Comparison of ENCODE assay signal across 8 mouse cellular contexts in genomic region chr5:150663926-150664325, GRCm38 (mm10). TPM values are rescaled to one million over a fixed set of nuclear protein-coding genes. Genes with fewer than 3 reads are reported as not detected.
DNase-seq lines count a peak whose midpoint lies in the region; ATAC-seq and TF ChIP-seq lines count a peak whose summit lies in the region.
"Not testable (repeated sequence)": the region's sequence is repeated elsewhere in the genome, so short reads cannot be mapped to it uniquely, and the experiment has no call there.

No protein-coding gene starts in this region.

- peaks cover 17% of the 10 kb centered on the region for H3K36me3 ChIP-seq in G1E (replicated peaks)
- H3K36me3 ChIP-seq in forebrain, embryonic 13.5 days (ENCODE audit: poor library complexity, severe bottlenecking), result peaks cover 24% of the 10 kb centered on the region
- H3K36me3 ChIP-seq in heart, embryonic 15.5 days, result peaks cover 14% of the 10 kb centered on the region; the same call in 1 of the 2 replicates
- H3K36me3 ChIP-seq in intestine, embryonic 15.5 days, result peaks cover 10% of the 10 kb centered on the region; the same call in 1 of the 2 replicates
- peaks cover 34% of the 10 kb centered on the region for H3K36me3 ChIP-seq in liver, embryonic 12.5 days
- H3K36me3 ChIP-seq in megakaryocyte, embryonic 14.5 days (replicated peaks; ENCODE audit: low read length), result peaks cover 28% of the 10 kb centered on the region
- peaks cover 15% of the 10 kb centered on the region for H3K36me3 ChIP-seq in stomach, embryonic 14.5 days (ENCODE audit: control insufficient read depth, insufficient read depth, low read length)

- not testable (repeated sequence) for DNase-seq in G1E (ENCODE audit: low spot score)

- not testable (repeated sequence) for TF ChIP-seq CTCF in G1E (IDR thresholded peaks at IDR 0.05; ENCODE audit: low read depth, low read length); bone marrow macrophage, adult 2 months (IDR thresholded peaks at IDR 0.05; ENCODE audit: low read depth, low read length)

- H3K9me3 ChIP-seq in G1E (replicated peaks); forebrain, embryonic 13.5 days (replicated peaks); heart, embryonic 15.5 days (replicated peaks); intestine, embryonic 15.5 days; liver, embryonic 12.5 days (replicated peaks); megakaryocyte, embryonic 14.5 days; stomach, embryonic 14.5 days (ENCODE audit: control insufficient read depth, low read depth, low read length): not testable (repeated sequence)

- H3K4me1 ChIP-seq in G1E (ENCODE audit: insufficient read depth, low read depth, low read length), result peaks cover 28% of the 10 kb centered on the region
- H3K4me1 ChIP-seq in bone marrow macrophage, adult 2 months (ENCODE audit: control insufficient read depth, insufficient read depth, low read length), result peaks cover 18% of the 10 kb centered on the region
- peaks cover 27% of the 10 kb centered on the region for H3K4me1 ChIP-seq in forebrain, embryonic 13.5 days
- peaks cover 18% of the 10 kb centered on the region for H3K4me1 ChIP-seq in heart, embryonic 15.5 days (replicated peaks)
- not testable (repeated sequence) for H3K4me1 ChIP-seq in intestine, embryonic 15.5 days (replicated peaks); stomach, embryonic 14.5 days (ENCODE audit: control insufficient read depth, insufficient read depth, low read length)
- H3K4me1 ChIP-seq in liver, embryonic 12.5 days, result peaks cover 36% of the 10 kb centered on the region
- peaks cover 28% of the 10 kb centered on the region for H3K4me1 ChIP-seq in megakaryocyte, embryonic 14.5 days

- H3K4me3 ChIP-seq in G1E (ENCODE audit: low read depth, low read length), result peak overlapping the region; percentile 90; the same call in 1 of the 2 replicates
- H3K4me3 ChIP-seq in bone marrow macrophage, adult 2 months (ENCODE audit: insufficient read depth, low read length), result peak overlapping the region; percentile 20
- H3K4me3 ChIP-seq in forebrain, embryonic 13.5 days; intestine, embryonic 15.5 days (replicated peaks); stomach, embryonic 14.5 days (ENCODE audit: low read depth, low read length): not testable (repeated sequence)
- peak overlapping the region; percentile 29 for H3K4me3 ChIP-seq in heart, embryonic 15.5 days
- peak overlapping the region; percentile 32 for H3K4me3 ChIP-seq in liver, embryonic 12.5 days
- peak overlapping the region; percentile 97 for H3K4me3 ChIP-seq in megakaryocyte, embryonic 14.5 days (replicated peaks)

- H3K27ac ChIP-seq in bone marrow macrophage, adult 2 months (ENCODE audit: insufficient read depth, low read depth, low read length); forebrain, embryonic 13.5 days; heart, embryonic 15.5 days; intestine, embryonic 15.5 days; liver, embryonic 12.5 days; stomach, embryonic 14.5 days (ENCODE audit: low read length): not testable (repeated sequence)

- peak overlapping the region; percentile 30 for H3K4me2 ChIP-seq in forebrain, embryonic 13.5 days
- H3K4me2 ChIP-seq in heart, embryonic 15.5 days, result peak overlapping the region; percentile 65
- peak overlapping the region; percentile 23; the same call in 1 of the 2 replicates for H3K4me2 ChIP-seq in intestine, embryonic 15.5 days (replicated peaks)
- H3K4me2 ChIP-seq in liver, embryonic 12.5 days, result peak overlapping the region; percentile 84
- 0 out of 2 replicates have a peak overlapping the region, but pooled peaks have one; percentile 20 for H3K4me2 ChIP-seq in stomach, embryonic 14.5 days (replicated peaks; ENCODE audit: low read depth, low read length)

- WGBS in forebrain, embryonic 13.5 days, result 94% methylated on average over 7 of the region's 7 CpGs
- WGBS in heart, embryonic 15.5 days, result 36% methylated on average over 7 of the region's 7 CpGs
- 47% methylated on average over 7 of the region's 7 CpGs for WGBS in intestine, embryonic 15.5 days
- WGBS in liver, embryonic 12.5 days (ENCODE audit: insufficient replicate concordance), result 44% methylated on average over 7 of the region's 7 CpGs
- WGBS in stomach, embryonic 14.5 days, result 58% methylated on average over 7 of the region's 7 CpGs

- H3K9ac ChIP-seq in forebrain, embryonic 13.5 days; heart, embryonic 15.5 days; intestine, embryonic 15.5 days; stomach, embryonic 14.5 days (replicated peaks; ENCODE audit: low read depth, low read length): not testable (repeated sequence)
- H3K9ac ChIP-seq in liver, embryonic 12.5 days, result 0 out of 2 replicates have a peak overlapping the region, but pooled peaks have one; percentile 17

- not testable (repeated sequence) for ATAC-seq in G1E (ENCODE audit: extremely low read depth, insufficient number of reproducible peaks, low FRiP score, poor library complexity, severe bottlenecking); forebrain, embryonic 13.5 days; heart, embryonic 15.5 days (replicated peaks; ENCODE audit: insufficient number of reproducible peaks, insufficient read depth, low FRiP score, low read depth); intestine, embryonic 15.5 days; liver, embryonic 12.5 days; stomach, embryonic 14.5 days (ENCODE audit: insufficient number of reproducible peaks, insufficient read depth, low FRiP score, low read depth)

- not testable (repeated sequence) for H3K27me3 ChIP-seq in G1E (ENCODE audit: insufficient read depth, low read length); forebrain, embryonic 13.5 days; heart, embryonic 15.5 days; intestine, embryonic 15.5 days (replicated peaks); liver, embryonic 12.5 days (replicated peaks); megakaryocyte, embryonic 14.5 days (replicated peaks); stomach, embryonic 14.5 days (ENCODE audit: control insufficient read depth, insufficient read depth, low read length)

- not testable (repeated sequence) for TF ChIP-seq POLR2A in bone marrow macrophage, adult 2 months (IDR thresholded peaks at IDR 0.05; ENCODE audit: borderline replicate concordance, low read depth, low read length)

RNA-seq across cellular contexts. Expression of gene N4bp2l2, which starts 2.1 kb away (rescaled TPM):
- total RNA-seq in G1E (2014; fragmentation: Nextera tagmentation) (90.9 and 98.3 TPM in 2 replicates), G1E (2017) (96.0 and 159 TPM in 2 replicates)
- polyA plus RNA-seq in G1E (2012), result 36.4 and 38.3 TPM in 2 replicates
- polyA plus RNA-seq in bone marrow macrophage, adult 2 months (2012; ENCODE audit: insufficient read depth, insufficient read length, missing spikeins), result 65.9 and 67.2 TPM in 2 replicates
- 31.4 and 32.7 TPM in 2 replicates for polyA plus RNA-seq in forebrain, embryonic 13.5 days (2015; fragmentation: Nextera tagmentation; extraction: Ambion mirVana)
- polyA plus RNA-seq in heart, embryonic 15.5 days (2015; fragmentation: Nextera tagmentation; extraction: Ambion mirVana), result 25.3 and 29.5 TPM in 2 replicates
- polyA plus RNA-seq in intestine, embryonic 15.5 days (2015; fragmentation: Nextera tagmentation; extraction: Ambion mirVana), result 34.4 and 38.3 TPM in 2 replicates
- 25.6 and 29.5 TPM in 2 replicates for polyA plus RNA-seq in liver, embryonic 12.5 days (2016; fragmentation: Nextera tagmentation; extraction: Ambion mirVana)
- 7.4 and 21.8 TPM in 2 replicates for polyA plus RNA-seq in megakaryocyte, embryonic 14.5 days (2012; ENCODE audit: insufficient read depth, low replicate concordance)
- 44.4 and 53.3 TPM in 2 replicates for polyA plus RNA-seq in stomach, embryonic 14.5 days (2014; fragmentation: Nextera tagmentation; extraction: Ambion mirVana)

RNA-seq across cellular contexts. Expression of gene Pds5b, which starts 9.6 kb away (rescaled TPM):
- total RNA-seq in G1E (2014; fragmentation: Nextera tagmentation) (87.9 and 88.5 TPM in 2 replicates), G1E (2017) (39.1 and 45.5 TPM in 2 replicates)
- polyA plus RNA-seq in G1E (2012), result 2.9 and 3.2 TPM in 2 replicates
- polyA plus RNA-seq in bone marrow macrophage, adult 2 months (2012; ENCODE audit: insufficient read depth, insufficient read length, missing spikeins), result 15.6 and 18.4 TPM in 2 replicates
- 32.0 and 36.0 TPM in 2 replicates for polyA plus RNA-seq in forebrain, embryonic 13.5 days (2015; fragmentation: Nextera tagmentation; extraction: Ambion mirVana)
- 16.0 and 23.8 TPM in 2 replicates for polyA plus RNA-seq in heart, embryonic 15.5 days (2015; fragmentation: Nextera tagmentation; extraction: Ambion mirVana)
- polyA plus RNA-seq in intestine, embryonic 15.5 days (2015; fragmentation: Nextera tagmentation; extraction: Ambion mirVana), result 22.2 and 25.3 TPM in 2 replicates
- 16.4 and 16.7 TPM in 2 replicates for polyA plus RNA-seq in liver, embryonic 12.5 days (2016; fragmentation: Nextera tagmentation; extraction: Ambion mirVana)
- 0.70 TPM in 1 of 2 replicates, not detected in the other for polyA plus RNA-seq in megakaryocyte, embryonic 14.5 days (2012; ENCODE audit: insufficient read depth, low replicate concordance)
- 52.9 and 55.6 TPM in 2 replicates for polyA plus RNA-seq in stomach, embryonic 14.5 days (2014; fragmentation: Nextera tagmentation; extraction: Ambion mirVana)

Comparison
In these comparisons a context has a peak if more than half of its experiments do, and no peak if none do; other contexts are left out.
1. H3K4me2 ChIP-seq: peak in every context shown above with its lines; median percentile 84 in liver, embryonic 12.5 days; 65 in heart, embryonic 15.5 days; 30 in forebrain, embryonic 13.5 days; 23 in intestine, embryonic 15.5 days; 20 in stomach, embryonic 14.5 days.